Mouse (Mus musculus) kidney, adult 2 months (tissue): ENCODE results near the gene Ap2a1.

ENCODE experiments used
- CTCF ChIP-seq: fragments of 200-500 bp; conservative IDR thresholded peaks from 2 replicates; pipeline ENCODE4 v1.5.1; 2011; ENCODE audit warnings: low read depth, mild to moderate bottlenecking, control low read depth, low read length, moderate library complexity, mixed read lengths; ENCODE audit not compliant: insufficient read depth, insufficient read length
- POLR2A ChIP-seq: fragments of 200-500 bp; IDR thresholded peaks from one replicate; pipeline ENCODE4 v1.6.1; 2011; ENCODE audit warnings: low read depth, low read length, control low read depth

- no peak for TF ChIP-seq CTCF
- no peak for TF ChIP-seq POLR2A
Measured at GRCm38 (mm10) chr7:44867802-44868201, 61.5 kb downstream of the Ap2a1 start.
